Mouse (Mus musculus): Measurements from ENCODE around the gene Cdk14. TPM values are rescaled to one million over a fixed set of nuclear protein-coding genes. Genes with fewer than 3 reads are reported as not detected.

Cdk14 gene
- total RNA-seq, 1 experiment from 2014 or later, result 43.7 TPM

- no peak for ATAC-seq (replicated peaks; ENCODE audit: insufficient number of reproducible peaks, low FRiP score, low TSS enrichment, poor library complexity, severe bottlenecking)
Observed at GRCm38 (mm10) chr5:4812036-4812729, 607.9 kb downstream of the Cdk14 start.

- ATAC-seq (replicated peaks; ENCODE audit: insufficient number of reproducible peaks, low FRiP score, low TSS enrichment, poor library complexity, severe bottlenecking), result no peak
Observed at GRCm38 (mm10) chr5:4805228-4805627, 614.9 kb downstream of the Cdk14 start.

- ATAC-seq (replicated peaks; ENCODE audit: insufficient number of reproducible peaks, low FRiP score, low TSS enrichment, poor library complexity, severe bottlenecking), result no peak
Observed at GRCm38 (mm10) chr5:4803708-4804107, 616.4 kb downstream of the Cdk14 start.

GRCm38 (mm10) chr5:4801971-4802370 is 618.1 kb downstream of the Cdk14 start:
- ATAC-seq (replicated peaks; ENCODE audit: insufficient number of reproducible peaks, low FRiP score, low TSS enrichment, poor library complexity, severe bottlenecking), result no peak

- ATAC-seq (replicated peaks; ENCODE audit: insufficient number of reproducible peaks, low FRiP score, low TSS enrichment, poor library complexity, severe bottlenecking), result no peak
Observed at GRCm38 (mm10) chr5:4801096-4801850, 618.8 kb downstream of the Cdk14 start.

GRCm38 (mm10) chr5:4791219-4791618 is 628.9 kb downstream of the Cdk14 start:
- ATAC-seq (replicated peaks; ENCODE audit: insufficient number of reproducible peaks, low FRiP score, low TSS enrichment, poor library complexity, severe bottlenecking), result no peak

- no peak for ATAC-seq (replicated peaks; ENCODE audit: insufficient number of reproducible peaks, low FRiP score, low TSS enrichment, poor library complexity, severe bottlenecking)
Observed at GRCm38 (mm10) chr5:4790265-4790664, 629.8 kb downstream of the Cdk14 start.

- ATAC-seq (replicated peaks; ENCODE audit: insufficient number of reproducible peaks, low FRiP score, low TSS enrichment, poor library complexity, severe bottlenecking), result no peak
Observed at GRCm38 (mm10) chr5:4788484-4788883, 631.6 kb downstream of the Cdk14 start.

- no peak for ATAC-seq (replicated peaks; ENCODE audit: insufficient number of reproducible peaks, low FRiP score, low TSS enrichment, poor library complexity, severe bottlenecking)
Observed at GRCm38 (mm10) chr5:4786816-4787215, 633.3 kb downstream of the Cdk14 start.

GRCm38 (mm10) chr5:4778274-4778673 is 641.8 kb downstream of the Cdk14 start:
- ATAC-seq (replicated peaks; ENCODE audit: insufficient number of reproducible peaks, low FRiP score, low TSS enrichment, poor library complexity, severe bottlenecking), result no peak

GRCm38 (mm10) chr5:4776495-4776894 is 643.6 kb downstream of the Cdk14 start:
- ATAC-seq (replicated peaks; ENCODE audit: insufficient number of reproducible peaks, low FRiP score, low TSS enrichment, poor library complexity, severe bottlenecking), result no peak

GRCm38 (mm10) chr5:4773090-4773772 is 646.9 kb downstream of the Cdk14 start:
- no peak for ATAC-seq (replicated peaks; ENCODE audit: insufficient number of reproducible peaks, low FRiP score, low TSS enrichment, poor library complexity, severe bottlenecking)

GRCm38 (mm10) chr5:4770609-4771008 is 649.5 kb downstream of the Cdk14 start:
- ATAC-seq (replicated peaks; ENCODE audit: insufficient number of reproducible peaks, low FRiP score, low TSS enrichment, poor library complexity, severe bottlenecking), result no peak

- ATAC-seq (replicated peaks; ENCODE audit: insufficient number of reproducible peaks, low FRiP score, low TSS enrichment, poor library complexity, severe bottlenecking), result no peak
Observed at GRCm38 (mm10) chr5:4767896-4768295, 652.2 kb downstream of the Cdk14 start.

GRCm38 (mm10) chr5:4766719-4767118 is 653.4 kb downstream of the Cdk14 start:
- ATAC-seq (replicated peaks; ENCODE audit: insufficient number of reproducible peaks, low FRiP score, low TSS enrichment, poor library complexity, severe bottlenecking), result no peak

GRCm38 (mm10) chr5:4761891-4762290 is 658.2 kb downstream of the Cdk14 start:
- ATAC-seq (replicated peaks; ENCODE audit: insufficient number of reproducible peaks, low FRiP score, low TSS enrichment, poor library complexity, severe bottlenecking), result no peak

GRCm38 (mm10) chr5:4758331-4759080 is 661.6 kb downstream of the Cdk14 start:
- ATAC-seq (replicated peaks; ENCODE audit: insufficient number of reproducible peaks, low FRiP score, low TSS enrichment, poor library complexity, severe bottlenecking), result no peak

GRCm38 (mm10) chr5:4757902-4758301 is 662.2 kb downstream of the Cdk14 start, which contains the start of gene Fzd1:
TSS of gene Fzd1 (minus strand) at chr5:4758035.
- ATAC-seq (replicated peaks; ENCODE audit: insufficient number of reproducible peaks, low FRiP score, low TSS enrichment, poor library complexity, severe bottlenecking), result 0 out of 2 replicates have a peak, but pooled peaks have one; percentile 48
